Mouse (Mus musculus) left cerebral cortex, adult 11 months (tissue): ENCODE measurements around the gene Dcun1d2.

ENCODE experiments used
- DNase-seq: peaks from one replicate; pipeline ENCODE4 v3.0.0; 2022; ENCODE audit warnings: low spot score

Dcun1d2 gene

GRCm38 (mm10) chr8:13253413-13253812 lies 34.5 kb downstream of the Dcun1d2 start:
- no peak for DNase-seq

DNA sequence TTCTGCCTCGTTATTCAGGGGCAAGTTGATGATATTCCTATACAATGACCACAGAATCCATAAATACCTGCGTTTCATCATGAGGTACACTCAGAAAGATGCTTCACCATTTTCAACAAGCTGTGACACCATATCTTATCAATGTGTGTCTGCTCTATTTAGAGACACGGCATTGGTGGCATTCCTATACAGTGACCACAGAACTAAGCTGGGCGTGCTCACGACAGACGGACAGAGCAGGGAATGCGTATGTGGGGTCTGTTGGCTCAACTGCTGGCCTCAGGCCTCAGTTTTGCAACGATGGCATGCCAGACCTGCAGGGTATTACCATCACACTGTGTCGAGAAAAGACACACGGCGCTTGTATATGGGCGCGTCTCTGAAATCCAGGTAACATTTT lies 35.1 kb downstream of the Dcun1d2 start:
- DNase-seq, result no peak

DNA sequence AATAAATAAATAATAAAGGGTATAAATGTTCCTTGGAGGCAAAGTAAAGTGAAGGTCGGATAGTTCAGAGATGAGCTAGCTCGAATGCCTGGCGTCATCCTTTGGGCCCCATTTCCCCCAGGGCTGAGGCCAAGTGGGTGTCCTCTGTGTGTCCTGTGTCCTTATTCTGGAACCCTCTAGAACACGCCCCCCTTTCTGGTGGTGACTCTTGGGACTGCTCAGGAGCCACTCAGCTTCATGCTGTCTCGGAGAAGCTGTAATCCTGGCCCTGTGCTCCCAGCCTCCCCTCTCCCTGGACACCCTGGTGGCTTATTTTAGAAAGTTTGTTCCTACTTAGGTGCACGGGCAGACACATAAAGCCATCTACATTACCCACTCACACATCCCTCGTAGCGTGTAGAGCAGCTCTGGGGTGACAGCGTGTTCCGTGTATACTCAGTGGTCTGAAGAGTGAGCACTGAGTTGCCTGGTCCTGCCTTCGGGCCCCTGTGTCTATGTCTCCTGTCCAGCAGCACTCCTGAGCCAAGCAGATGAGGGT lies 43.5 kb downstream of the Dcun1d2 start:
- no peak for DNase-seq

DNA sequence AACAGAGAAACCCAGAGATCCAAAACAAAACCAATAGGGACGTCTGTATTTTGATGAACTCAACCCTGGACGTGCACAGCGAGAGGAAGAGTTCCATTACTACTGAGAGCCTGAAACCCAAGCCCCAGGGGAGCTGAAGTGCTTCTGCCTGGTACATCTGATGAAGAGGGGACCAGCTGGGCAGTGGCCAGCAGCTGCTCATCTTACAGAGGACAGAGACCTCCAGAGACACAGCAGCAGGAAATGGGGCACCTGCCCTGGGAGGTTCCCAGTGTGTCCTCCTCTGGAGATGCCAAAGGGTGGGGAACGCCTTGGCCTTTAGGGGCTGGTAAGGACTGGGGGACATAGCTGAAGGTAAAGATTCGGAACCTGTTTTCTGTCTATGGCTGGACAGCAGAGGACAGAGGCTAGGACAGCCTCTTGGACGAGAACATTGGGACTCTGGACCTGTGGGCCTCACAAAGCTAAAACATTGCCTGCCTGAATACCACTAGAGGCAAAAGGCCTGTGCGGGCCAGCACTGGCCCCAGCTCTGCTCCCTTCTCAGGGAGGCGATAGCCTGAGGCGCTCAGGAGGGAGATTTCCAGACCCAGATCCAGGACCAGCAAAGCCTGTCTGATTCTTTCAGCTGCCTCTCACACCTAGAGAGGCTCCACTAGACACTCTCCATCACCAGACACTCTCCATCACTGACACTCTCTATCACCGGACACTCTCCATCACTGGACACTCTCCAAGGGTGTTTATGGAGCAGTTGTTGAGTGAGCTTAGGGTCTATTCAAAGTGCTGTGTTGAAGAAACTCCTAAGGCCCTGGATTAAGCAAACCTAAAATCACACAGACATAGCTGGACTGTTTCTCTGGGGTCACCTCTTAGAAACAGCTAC lies 44.7 kb downstream of the Dcun1d2 start:
- DNase-seq, result no peak

DNA sequence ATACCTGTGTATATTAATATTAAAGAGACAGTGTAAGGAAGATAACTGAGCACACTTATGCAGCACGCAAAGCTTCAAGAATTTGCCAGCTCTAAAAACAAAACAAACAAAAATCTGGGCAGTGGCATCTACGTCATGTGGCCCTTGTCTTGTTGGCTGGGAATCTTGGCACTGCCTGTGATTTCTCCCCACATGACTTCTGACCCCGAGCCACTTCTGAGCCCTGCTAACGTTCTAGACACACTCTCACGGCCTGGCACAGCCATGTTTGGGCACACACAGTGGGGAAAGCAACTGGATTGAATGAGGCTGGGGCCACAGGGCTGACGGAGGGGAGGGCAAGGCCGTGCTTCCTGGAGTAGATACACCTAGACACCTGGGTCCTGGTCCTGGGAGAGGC lies 47.2 kb downstream of the Dcun1d2 start:
- no peak for DNase-seq

DNA sequence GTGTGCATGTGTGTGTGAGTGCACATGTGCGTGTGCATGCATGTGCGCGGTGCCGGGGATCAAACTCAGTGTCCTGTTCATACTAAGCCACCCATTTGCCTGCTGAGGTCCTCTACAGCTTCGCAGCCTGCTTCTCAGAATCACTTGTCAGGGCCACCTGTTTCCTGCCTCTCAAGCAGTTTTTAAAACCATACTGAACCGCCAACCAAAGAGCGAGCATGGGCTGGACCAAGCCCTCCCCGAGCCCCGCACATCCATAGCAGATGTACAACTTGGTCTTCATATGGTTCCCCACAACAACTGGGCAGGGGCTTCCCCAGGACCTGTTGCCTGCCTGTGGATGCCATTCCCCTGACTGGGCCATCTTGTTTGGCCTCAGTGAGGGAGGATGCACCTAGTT lies 47.9 kb downstream of the Dcun1d2 start:
- no peak for DNase-seq

DNA sequence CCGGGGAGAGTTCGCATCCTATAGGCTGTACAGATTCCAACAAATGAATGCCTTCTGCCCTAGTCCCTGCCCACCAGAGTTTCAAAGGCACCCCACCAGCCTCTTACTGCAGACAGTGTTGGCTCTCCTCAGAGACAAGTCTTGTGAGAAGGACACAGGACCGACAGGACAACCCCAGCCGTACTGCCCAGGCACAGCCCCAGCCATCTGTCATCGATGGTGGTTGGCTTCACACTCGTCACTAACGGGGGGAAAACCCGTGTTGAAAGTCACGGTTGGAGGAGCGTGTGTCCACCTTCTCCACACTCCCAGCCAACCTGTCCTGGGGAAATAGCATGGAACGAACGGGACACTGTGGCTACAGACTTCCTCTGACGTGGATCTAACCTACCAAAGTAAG lies 53.1 kb downstream of the Dcun1d2 start:
- no peak for DNase-seq

DNA sequence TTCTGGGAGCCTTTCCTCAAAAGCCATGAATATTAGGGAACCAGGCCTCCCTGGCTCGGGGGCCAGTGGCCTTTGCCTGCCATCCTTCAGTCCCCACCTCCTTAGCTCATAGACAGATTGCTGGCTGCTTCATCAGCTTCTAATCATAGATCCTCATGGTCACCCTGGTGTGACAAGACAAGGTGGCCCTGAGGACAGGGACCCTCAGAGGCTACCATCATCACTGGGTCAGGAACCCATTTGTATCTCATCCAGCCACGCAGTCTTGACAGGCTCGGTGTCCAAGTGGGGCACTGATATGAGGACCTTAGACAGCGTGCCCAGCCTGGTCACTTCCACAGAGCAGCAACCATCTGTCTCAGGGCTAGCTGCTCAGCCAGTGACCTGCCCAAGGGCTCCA lies 57.5 kb downstream of the Dcun1d2 start:
- no peak for DNase-seq

- no peak for DNase-seq
These were observed 58.1 kb downstream of the Dcun1d2 start for GRCm38 (mm10) chr8:13229802-13230201.

DNA sequence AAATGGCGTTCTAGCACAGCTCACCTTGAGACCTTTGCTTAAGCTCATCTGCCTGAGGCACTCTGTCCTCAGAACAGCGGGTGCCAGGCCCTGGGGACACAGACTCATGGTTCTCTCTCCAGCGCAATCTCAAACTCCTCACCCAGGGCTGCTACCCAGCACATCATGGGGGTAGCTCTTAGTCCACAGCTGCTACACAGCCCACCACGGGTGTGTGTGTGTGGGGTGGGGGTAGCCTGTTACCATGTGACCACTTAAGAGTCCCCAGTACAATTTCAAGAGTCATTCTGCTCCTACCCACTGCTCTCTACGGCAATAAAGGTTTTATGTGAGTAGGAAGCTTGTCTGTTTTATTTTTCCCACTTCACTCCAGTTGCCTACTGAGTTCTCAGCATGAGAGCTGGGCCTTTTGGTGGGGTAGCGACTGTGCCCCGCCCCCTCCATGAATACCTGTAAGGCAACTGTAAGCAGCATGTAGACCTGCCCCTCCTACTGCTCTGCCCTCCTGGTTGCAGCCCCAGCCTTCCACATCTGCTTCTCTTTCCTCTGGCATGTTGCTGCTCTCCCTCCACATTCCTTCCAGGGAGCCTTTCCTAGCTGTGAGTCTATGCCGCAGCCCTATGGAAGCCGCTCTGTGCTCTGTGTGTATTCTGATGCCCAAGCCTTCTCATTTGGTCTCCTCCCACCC lies 58.9 kb downstream of the Dcun1d2 start:
- DNase-seq, result no peak

GRCm38 (mm10) chr8:13227184-13227583 lies 60.7 kb downstream of the Dcun1d2 start:
- DNase-seq, result no peak

DNA sequence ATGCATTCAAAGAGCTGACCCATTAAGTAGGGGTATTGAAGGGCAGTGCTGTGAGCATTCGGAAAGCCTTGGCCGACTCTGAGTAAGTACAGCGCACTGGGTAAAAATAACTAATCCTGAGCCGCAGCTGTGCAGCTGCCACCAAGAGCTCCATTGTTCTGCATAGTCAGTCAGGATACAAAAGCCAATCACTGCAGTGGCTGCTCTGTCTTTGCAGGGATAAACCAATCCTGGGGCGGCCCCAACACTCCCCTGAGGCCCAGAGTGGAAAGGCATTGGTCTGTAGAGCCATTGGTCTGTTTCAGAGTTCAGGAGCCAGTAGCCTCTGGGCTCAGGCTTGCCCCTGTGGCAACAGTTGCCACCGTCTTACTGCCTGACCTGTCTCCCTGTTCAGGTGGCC lies 61.6 kb downstream of the Dcun1d2 start:
- DNase-seq, result peak; percentile 37

GRCm38 (mm10) chr8:13224426-13224825 lies 63.5 kb downstream of the Dcun1d2 start:
- no peak for DNase-seq

GRCm38 (mm10) chr8:13218441-13218840 lies 69.5 kb downstream of the Dcun1d2 start:
- DNase-seq, result no peak

DNA sequence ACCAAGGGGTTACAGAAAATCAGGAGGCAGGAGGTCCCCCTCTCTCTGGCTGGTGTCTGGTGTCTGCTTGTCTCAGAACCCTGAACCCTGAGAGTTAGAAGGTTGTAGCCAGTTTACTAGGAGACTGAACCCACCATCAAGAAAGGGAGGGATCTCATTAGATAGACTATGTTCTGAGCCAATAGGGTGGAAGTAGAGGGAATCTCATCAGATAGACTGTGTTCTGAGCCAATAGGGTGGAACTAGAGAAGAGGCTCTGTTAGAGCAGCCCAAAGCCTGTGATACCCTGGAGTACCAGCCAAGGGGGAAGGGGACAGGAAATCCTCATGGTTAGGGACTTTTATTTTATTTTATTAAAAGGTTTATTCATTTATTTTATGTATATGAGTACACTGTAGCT lies 69.9 kb downstream of the Dcun1d2 start:
- DNase-seq, result no peak

GRCm38 (mm10) chr8:13217093-13217492 lies 70.8 kb downstream of the Dcun1d2 start:
- DNase-seq, result no peak

- DNase-seq, result no peak
These were observed 71.5 kb downstream of the Dcun1d2 start for GRCm38 (mm10) chr8:13216386-13216785.

- peak; percentile 84 for DNase-seq
These were observed 74.3 kb downstream of the Dcun1d2 start for GRCm38 (mm10) chr8:13213479-13214268.

DNA sequence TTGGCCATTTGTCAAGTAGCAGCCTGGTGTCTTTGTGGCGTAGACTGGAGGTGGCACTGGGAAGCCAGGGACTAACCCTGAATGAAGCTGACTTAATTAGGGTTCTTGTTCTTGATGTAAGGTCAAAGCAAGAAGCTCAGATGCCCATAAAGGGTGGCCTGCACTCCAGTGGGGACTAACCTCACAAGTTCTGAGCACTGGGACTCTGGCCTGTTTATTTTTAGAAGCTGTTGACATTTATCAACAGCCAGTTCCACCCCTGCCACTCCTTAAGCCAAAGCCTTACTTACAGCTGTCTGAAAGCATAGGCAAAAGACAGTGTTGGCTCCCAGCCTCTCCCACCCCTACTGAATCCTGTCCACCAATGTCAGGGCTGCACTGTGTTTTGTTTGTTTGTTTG lies 78.2 kb downstream of the Dcun1d2 start:
- DNase-seq, result no peak

GRCm38 (mm10) chr8:13208627-13209355 lies 79.1 kb downstream of the Dcun1d2 start:
- no peak for DNase-seq

GRCm38 (mm10) chr8:13206290-13206689 lies 81.6 kb downstream of the Dcun1d2 start:
- no peak for DNase-seq
